Mouse (Mus musculus): ENCODE measurements around the gene 1110002E22Rik. TPM values are rescaled to one million over a fixed set of nuclear protein-coding genes. Genes with fewer than 3 reads are reported as not detected.

The 1110002E22Rik gene
- polyA plus RNA-seq, 1 experiment from 2014 or later = 16.0 TPM

Other genes starting within 250 kb of the 1110002E22Rik start
- 920 and 981 TPM in 2 replicates for gene H2afz, start 200.6 kb upstream of the 1110002E22Rik start, polyA plus RNA-seq (2015; fragmentation: Nextera tagmentation; extraction: Ambion mirVana)
- 9.5 and 10.5 TPM in 2 replicates for gene Dnajb14, start 197.4 kb upstream of the 1110002E22Rik start, polyA plus RNA-seq (2015; fragmentation: Nextera tagmentation; extraction: Ambion mirVana)
- 100 and 108 TPM in 2 replicates for gene Lamtor3, start 146.5 kb upstream of the 1110002E22Rik start, polyA plus RNA-seq (2015; fragmentation: Nextera tagmentation; extraction: Ambion mirVana)
- 18.4 TPM in 2 replicates for gene Dapp1, start 83.5 kb upstream of the 1110002E22Rik start, polyA plus RNA-seq (2015; fragmentation: Nextera tagmentation; extraction: Ambion mirVana)
- 0.47 and 0.58 TPM in 2 replicates for gene Gm5105, start 2.3 kb downstream of the 1110002E22Rik start, polyA plus RNA-seq (2015; fragmentation: Nextera tagmentation; extraction: Ambion mirVana)
- gene Trmt10a, start 78.4 kb downstream of the 1110002E22Rik start, polyA plus RNA-seq (2015; fragmentation: Nextera tagmentation; extraction: Ambion mirVana) = 6.9 and 8.3 TPM in 2 replicates
- 6.0 and 6.8 TPM in 2 replicates for gene Mttp, start 79.9 kb downstream of the 1110002E22Rik start, polyA plus RNA-seq (2015; fragmentation: Nextera tagmentation; extraction: Ambion mirVana)
- gene 4930579F01Rik, start 128.8 kb downstream of the 1110002E22Rik start, polyA plus RNA-seq (2015; fragmentation: Nextera tagmentation; extraction: Ambion mirVana) = not detected in 2 replicates
- 0.05 and 0.11 TPM in 2 replicates for gene Adh7, start 152.7 kb downstream of the 1110002E22Rik start, polyA plus RNA-seq (2015; fragmentation: Nextera tagmentation; extraction: Ambion mirVana)
- 27.4 and 59.6 TPM in 2 replicates for gene Adh1, start 195.9 kb downstream of the 1110002E22Rik start, polyA plus RNA-seq (2015; fragmentation: Nextera tagmentation; extraction: Ambion mirVana)
- not detected in 2 replicates for gene Adh6a, start 248.2 kb downstream of the 1110002E22Rik start, polyA plus RNA-seq (2015; fragmentation: Nextera tagmentation; extraction: Ambion mirVana)

Data from heart, embryonic 15.5 days (tissue).